Mouse (Mus musculus) cerebellum, adult 8-10 months (tissue): ENCODE measurements around the gene Wdr78.

Source experiments
- DNase-seq: peaks from one replicate; pipeline ENCODE4 v3.0.0; 2022

Gene Wdr78

GRCm38 (mm10) chr4:103114184-103115111, at the start of gene Wdr78, which contains the start of gene Mier1:
Gene Wdr78 (minus strand): TSS chr4:103114555.
Gene Mier1 (plus strand): TSS chr4:103114390.
- DNase-seq = peak; percentile 98

GRCm38 (mm10) chr4:103158781-103159180, 44.4 kb upstream of the Wdr78 start:
- DNase-seq = no peak

GRCm38 (mm10) chr4:103151946-103152345, 37.6 kb upstream of the Wdr78 start:
- DNase-seq = no peak

- DNase-seq = peak; percentile 75
Measured at GRCm38 (mm10) chr4:103146339-103146738, 32.0 kb upstream of the Wdr78 start.

GRCm38 (mm10) chr4:103136946-103137345, 22.6 kb upstream of the Wdr78 start:
- no peak for DNase-seq

- no peak for DNase-seq
Measured at GRCm38 (mm10) chr4:103126533-103126932, 12.2 kb upstream of the Wdr78 start.

GRCm38 (mm10) chr4:103123606-103124005, 9.3 kb upstream of the Wdr78 start:
- DNase-seq = no peak

GRCm38 (mm10) chr4:103123086-103123485, 8.7 kb upstream of the Wdr78 start:
- DNase-seq = no peak

GRCm38 (mm10) chr4:103120874-103121389, 6.6 kb upstream of the Wdr78 start:
- no peak for DNase-seq

GRCm38 (mm10) chr4:103120395-103120794, 6.0 kb upstream of the Wdr78 start:
- DNase-seq = no peak

- no peak for DNase-seq
Measured at GRCm38 (mm10) chr4:103120028-103120384, 5.7 kb upstream of the Wdr78 start.

- DNase-seq = peak; percentile 76
Measured at GRCm38 (mm10) chr4:103119229-103120027, 5.1 kb upstream of the Wdr78 start.

GRCm38 (mm10) chr4:103118888-103119228, 4.5 kb upstream of the Wdr78 start:
- DNase-seq = no peak

- DNase-seq = no peak
Measured at GRCm38 (mm10) chr4:103113402-103113801, 953 bp downstream of the Wdr78 start.

- DNase-seq = no peak
Measured at GRCm38 (mm10) chr4:103112651-103113050, 1.7 kb downstream of the Wdr78 start.

- no peak for DNase-seq
Measured at GRCm38 (mm10) chr4:103098532-103098931, 15.8 kb downstream of the Wdr78 start.

GRCm38 (mm10) chr4:103095921-103096320, 18.4 kb downstream of the Wdr78 start:
- DNase-seq = no peak

- DNase-seq = no peak
Measured at GRCm38 (mm10) chr4:103085237-103085636, 29.1 kb downstream of the Wdr78 start.

GRCm38 (mm10) chr4:103070631-103071030, 43.7 kb downstream of the Wdr78 start:
- no peak for DNase-seq

- no peak for DNase-seq
Measured at GRCm38 (mm10) chr4:103067906-103068655, 46.3 kb downstream of the Wdr78 start.

GRCm38 (mm10) chr4:103064976-103065375, 49.4 kb downstream of the Wdr78 start:
- no peak for DNase-seq

GRCm38 (mm10) chr4:103064421-103064820, 49.9 kb downstream of the Wdr78 start:
- DNase-seq = no peak

- DNase-seq = no peak
Measured at GRCm38 (mm10) chr4:103056909-103057308, 57.4 kb downstream of the Wdr78 start.
